Mouse (Mus musculus) ovary, postnatal 10 days (tissue): ENCODE data around the gene Adam30.

Experiments used
- DNase-seq: peaks from one replicate; pipeline ENCODE4 v3.0.0; 2022; ENCODE audit warnings: low spot score

Adam30 gene

GRCm38 (mm10) chr3:98187777-98188176 is 27.3 kb downstream of the Adam30 start:
- no peak for DNase-seq

DNA sequence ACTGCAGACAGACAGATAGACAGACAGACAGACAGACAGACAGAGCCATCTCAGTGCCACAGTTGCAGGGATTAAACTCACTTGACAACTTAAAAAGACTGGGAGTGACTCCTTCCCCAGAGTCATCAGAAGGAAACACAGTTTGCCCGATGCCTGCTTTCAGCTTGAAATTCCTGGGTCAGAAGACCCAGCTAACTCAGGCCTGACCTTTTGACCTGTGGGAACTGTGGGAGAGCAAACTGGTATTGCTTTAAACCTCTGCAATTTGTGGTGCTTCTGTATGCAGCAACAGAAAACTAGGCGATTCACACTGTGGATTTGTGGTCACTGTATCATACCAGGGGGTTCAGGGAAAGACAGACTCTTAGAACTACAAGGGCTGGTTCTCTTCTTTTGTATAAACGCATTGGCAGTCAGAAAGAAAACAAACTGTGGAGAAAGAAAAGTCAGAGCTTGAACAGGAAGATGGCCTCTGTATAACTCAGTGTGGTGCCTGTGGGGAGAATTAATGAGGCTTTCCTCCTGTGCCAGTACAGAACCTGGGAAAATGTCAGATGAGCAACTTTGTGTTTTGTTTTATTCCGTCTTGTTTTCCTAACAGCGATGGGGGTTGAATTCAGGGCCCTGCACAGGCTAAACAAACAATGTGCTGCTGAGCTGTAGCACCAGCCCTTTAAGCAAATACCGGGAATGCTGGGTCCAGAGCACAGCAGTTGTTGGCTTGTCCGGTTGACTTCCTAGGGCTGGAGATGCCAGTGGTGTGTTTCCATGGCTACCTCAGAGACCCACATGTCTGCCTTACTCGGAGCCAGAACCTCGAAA is 37.5 kb downstream of the Adam30 start:
- DNase-seq: no peak

GRCm38 (mm10) chr3:98199747-98200146 is 39.3 kb downstream of the Adam30 start:
- DNase-seq: no peak

DNA sequence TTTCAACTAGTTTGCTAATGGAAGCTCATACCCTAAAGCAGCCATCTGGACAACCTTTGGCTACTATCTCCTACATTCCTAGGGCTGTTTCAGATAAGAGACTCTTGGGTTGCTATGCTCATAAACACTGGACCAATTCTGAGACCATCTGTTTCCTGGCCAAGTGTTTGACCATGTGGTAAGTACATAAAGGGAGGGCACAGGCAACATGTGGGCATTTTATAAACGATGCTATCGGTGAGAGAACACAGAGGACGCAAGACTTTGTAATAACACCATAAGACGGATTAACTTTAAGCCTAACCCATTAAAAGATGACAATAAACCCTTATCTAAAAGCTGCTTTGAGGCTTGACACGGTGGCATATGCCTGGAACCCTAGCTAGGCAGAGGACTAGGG is 42.9 kb downstream of the Adam30 start:
- no peak for DNase-seq

GRCm38 (mm10) chr3:98206977-98207376 is 46.5 kb downstream of the Adam30 start:
- DNase-seq: no peak

GRCm38 (mm10) chr3:98209161-98209560 is 48.7 kb downstream of the Adam30 start:
- DNase-seq: no peak

GRCm38 (mm10) chr3:98210860-98211259 is 50.4 kb downstream of the Adam30 start:
- no peak for DNase-seq

DNA sequence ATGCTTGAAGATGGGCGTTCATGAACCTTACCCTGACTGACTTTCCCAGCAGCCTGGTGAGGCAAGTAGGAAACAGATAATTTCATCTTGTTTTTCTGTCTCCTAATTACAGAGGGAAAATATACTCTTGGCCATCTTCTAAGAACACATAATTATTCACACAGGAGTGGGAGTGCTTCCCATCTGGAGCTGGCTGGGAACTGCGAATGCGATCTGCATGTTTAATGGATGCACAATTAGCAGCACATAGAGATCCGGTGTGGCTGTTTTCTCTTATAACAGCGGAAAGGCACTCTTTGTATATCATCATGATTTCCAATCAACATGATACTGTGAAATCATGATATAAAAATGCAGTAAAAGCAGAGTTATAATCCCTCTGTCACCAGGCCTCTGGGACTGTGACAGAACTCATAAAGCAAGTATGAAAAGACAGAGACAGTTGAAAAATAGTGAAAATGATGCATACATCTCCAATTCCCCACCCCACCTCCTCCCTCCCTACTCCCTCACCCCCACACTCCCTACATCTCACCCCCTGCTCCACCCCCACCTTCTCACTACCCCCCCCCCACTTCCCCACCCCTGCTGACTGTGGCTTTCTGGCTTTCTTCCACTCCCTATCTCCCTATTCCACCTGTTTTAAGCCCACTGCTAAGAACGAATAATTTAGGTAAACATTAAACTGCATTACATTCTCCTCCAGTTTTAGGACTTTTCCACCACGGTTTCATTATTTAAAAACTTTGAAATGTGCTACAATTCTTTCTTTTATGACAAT is 51.1 kb downstream of the Adam30 start:
- DNase-seq: no peak
